In genomic region chr15:101584456-101584855, GRCm38 (mm10) we compare ENCODE assay signal across 28 mouse cellular contexts. TPM values are rescaled to one million over a fixed set of nuclear protein-coding genes. Genes with fewer than 3 reads are reported as not detected.
DNase-seq lines count a peak whose midpoint lies in the region; ATAC-seq and TF ChIP-seq lines count a peak whose summit lies in the region.
"Had no signal": no experiment of that assay in that cellular context is flagged by ENCODE, and none has a peak within 500 bp of the region (broad histone marks: within the 10 kb centered on the region; RNA-seq: fewer than 3 reads in every experiment).

No protein-coding gene starts in this region.

- H3K9ac ChIP-seq in heart, adult 2 months (ENCODE audit: low read depth, low read length): no peak overlapping the region
- H3K9ac ChIP-seq in stomach, postnatal 0 days (ENCODE audit: low read length): no peak overlapping the region
- H3K9ac ChIP-seq: embryonic facial prominence, embryonic 15.5 days; heart, embryonic 12.5 days; hindbrain, embryonic 14.5 days; kidney, embryonic 15.5 days had no signal

- no peaks in the 10 kb centered on the region for H3K79me2 ChIP-seq in heart, adult 2 months (replicated peaks; ENCODE audit: control insufficient read depth, insufficient read depth, low read length)

- WGBS in heart, adult 2 months: 27% methylated on average over 2 of the region's 2 CpGs
- WGBS in stomach, postnatal 0 days: 20% methylated on average over 2 of the region's 2 CpGs

- no peak overlapping the region for H3K27ac ChIP-seq in heart, adult 2 months
- H3K27ac ChIP-seq in stomach, postnatal 0 days (replicated peaks): no peak overlapping the region
- H3K27ac ChIP-seq: embryonic facial prominence, embryonic 15.5 days; forebrain, embryonic 10.5 days; hindbrain, embryonic 14.5 days; kidney, embryonic 15.5 days; midbrain, embryonic 10.5 days had no signal

- H3K27me3 ChIP-seq in heart, adult 2 months (ENCODE audit: control insufficient read depth, insufficient read depth, low read length): no peaks in the 10 kb centered on the region
- peaks cover 33% of the 10 kb centered on the region for H3K27me3 ChIP-seq in megakaryocyte, embryonic 14.5 days (replicated peaks)
- H3K27me3 ChIP-seq in stomach, postnatal 0 days (ENCODE audit: control insufficient read depth, insufficient read depth, low read length): no peaks in the 10 kb centered on the region
- H3K27me3 ChIP-seq: embryonic facial prominence, embryonic 15.5 days; kidney, embryonic 15.5 days had no signal

- TF ChIP-seq POLR2A in heart, adult 2 months (IDR thresholded peaks at IDR 0.05; ENCODE audit: insufficient read depth, low read depth, low read length): no peak

- intact Hi-C loops in heart, adult 2 months (cut with DNase I): no loop called here

- H3K4me1 ChIP-seq in heart, adult 2 months (ENCODE audit: control insufficient read depth, insufficient read depth, low read length): no peaks in the 10 kb centered on the region
- no peaks in the 10 kb centered on the region for H3K4me1 ChIP-seq in megakaryocyte, embryonic 14.5 days
- no peaks in the 10 kb centered on the region for H3K4me1 ChIP-seq in stomach, postnatal 0 days (replicated peaks; ENCODE audit: control insufficient read depth, insufficient read depth)
- H3K4me1 ChIP-seq: embryonic facial prominence, embryonic 15.5 days; forebrain, embryonic 10.5 days; kidney, embryonic 15.5 days; midbrain, embryonic 10.5 days had no signal

- H3K9me3 ChIP-seq in megakaryocyte, embryonic 14.5 days: no peaks in the 10 kb centered on the region
- no peaks in the 10 kb centered on the region for H3K9me3 ChIP-seq in stomach, postnatal 0 days (ENCODE audit: control insufficient read depth, low read length)
- H3K9me3 ChIP-seq: embryonic facial prominence, embryonic 15.5 days; forebrain, embryonic 10.5 days; heart, embryonic 12.5 days; kidney, embryonic 15.5 days; midbrain, embryonic 10.5 days had no signal

- no peaks in the 10 kb centered on the region for H3K36me3 ChIP-seq in heart, adult 2 months (ENCODE audit: control insufficient read depth, insufficient read depth, low read length)
- no peaks in the 10 kb centered on the region for H3K36me3 ChIP-seq in megakaryocyte, embryonic 14.5 days (replicated peaks; ENCODE audit: low read length)
- no peaks in the 10 kb centered on the region for H3K36me3 ChIP-seq in stomach, postnatal 0 days (ENCODE audit: control insufficient read depth, insufficient read depth, low read length)
- H3K36me3 ChIP-seq: embryonic facial prominence, embryonic 15.5 days; forebrain, embryonic 10.5 days; heart, embryonic 12.5 days; kidney, embryonic 15.5 days; midbrain, embryonic 10.5 days had no signal

- H3K4me2 ChIP-seq in stomach, postnatal 0 days (replicated peaks; ENCODE audit: low read depth): no peak overlapping the region
- H3K4me2 ChIP-seq: embryonic facial prominence, embryonic 15.5 days; heart, embryonic 12.5 days; hindbrain, embryonic 14.5 days; kidney, embryonic 15.5 days had no signal

- peak; percentile 55 for DNase-seq in heart, adult 11 months
- DNase-seq in heart, adult 2 months: no peak
- DNase-seq in adrenal gland, postnatal 10 days: peak; percentile 23
- DNase-seq in stomach, postnatal 0 days (ENCODE audit: low spot score): no peak
- DNase-seq in natural killer cell, adult 2 months (ENCODE audit: low spot score in 2 of 2): no peak
- DNase-seq: cerebellum, postnatal 10 days; heart, postnatal 14 days; left cerebral cortex, postnatal 4 days; liver; lung, adult 18-20 months; thymus, postnatal 4 days had no signal

- TF ChIP-seq CTCF in heart, adult 2 months (IDR thresholded peaks at IDR 0.05): no peak
- peak; percentile 48 for TF ChIP-seq CTCF in stomach, postnatal 0 days (IDR thresholded peaks at IDR 0.05; ENCODE audit: low read depth)

- TF ChIP-seq EP300 in heart, adult 2 months (IDR thresholded peaks at IDR 0.05; ENCODE audit: insufficient read depth, low read depth, low read length): no peak
- no peak for TF ChIP-seq EP300 in stomach, postnatal 0 days (optimal IDR thresholded peaks at IDR 0.05)

- ATAC-seq in megakaryocyte, adult 5-6 weeks (ENCODE audit: poor library complexity, severe bottlenecking): no peak
- ATAC-seq in stomach, postnatal 0 days (ENCODE audit: low FRiP score, low TSS enrichment): 0 out of 2 replicates have a peak, but pooled peaks have one; percentile 24

- H3K4me3 ChIP-seq in heart, adult 2 months: no peak overlapping the region
- H3K4me3 ChIP-seq in megakaryocyte, embryonic 14.5 days (replicated peaks): peak overlapping the region; percentile 1
- H3K4me3 ChIP-seq in stomach, postnatal 0 days (ENCODE audit: low read depth, low read length): no peak overlapping the region
- H3K4me3 ChIP-seq: embryonic facial prominence, embryonic 15.5 days; forebrain, embryonic 10.5 days; heart, embryonic 12.5 days; kidney, embryonic 15.5 days; midbrain, embryonic 10.5 days had no signal

RNA-seq across cellular contexts. Expression of gene Krt75, which starts 10.8 kb away (rescaled TPM):
- total RNA-seq in heart, adult 2 months (2021): not detected
- polyA plus RNA-seq in heart, adult 2 months (2012; rRNA removed): not detected in 2 replicates
- polyA plus RNA-seq in megakaryocyte, embryonic 14.5 days (2012; ENCODE audit: insufficient read depth, low replicate concordance): not detected in 2 replicates
- not detected in 2 replicates for total RNA-seq in megakaryocyte, adult 5-6 weeks (2015)
- total RNA-seq in megakaryocyte, adult 5-6 weeks (2017): not detected in 2 replicates
- total RNA-seq in adrenal gland, postnatal 10 days (2021): not detected
- polyA plus RNA-seq in stomach, postnatal 0 days (2015; fragmentation: Nextera tagmentation; extraction: Ambion mirVana): 0.57 and 0.94 TPM in 2 replicates
- total RNA-seq: gastrocnemius, adult 18-20 months; heart, postnatal 14 days; left cerebral cortex, adult 18-20 months; left cerebral cortex, postnatal 4 days had no signal
- polyA plus RNA-seq: C2C12; forebrain, embryonic 10.5 days; heart, embryonic 12.5 days; intestine, embryonic 14.5 days; midbrain, embryonic 10.5 days; small intestine, adult 2 months had no signal

RNA-seq across cellular contexts. Expression of gene Krt90, which starts 21.7 kb away (rescaled TPM):
- total RNA-seq in heart, adult 2 months (2021): not detected
- 0.06 TPM in 1 of 2 replicates, not detected in the other for polyA plus RNA-seq in heart, adult 2 months (2012; rRNA removed)
- not detected in 2 replicates for polyA plus RNA-seq in megakaryocyte, embryonic 14.5 days (2012; ENCODE audit: insufficient read depth, low replicate concordance)
- total RNA-seq in megakaryocyte, adult 5-6 weeks (2015): not detected in 2 replicates
- total RNA-seq in megakaryocyte, adult 5-6 weeks (2017): not detected in 2 replicates
- under 1 TPM in 1 of 2 experiments, not detected in 1; 0.18 TPM for total RNA-seq in adrenal gland, postnatal 10 days (2021)
- 0.18 and 0.21 TPM in 2 replicates for polyA plus RNA-seq in stomach, postnatal 0 days (2015; fragmentation: Nextera tagmentation; extraction: Ambion mirVana)
- total RNA-seq: gastrocnemius, adult 18-20 months; gastrocnemius, postnatal 4 days; left cerebral cortex, adult 18-20 months; left cerebral cortex, postnatal 4 days; midbrain, postnatal 0 days had no signal
- polyA plus RNA-seq: C2C12; small intestine, adult 2 months; testis, adult 2 months had no signal

RNA-seq across cellular contexts. Expression of gene Krt82, which starts 34.0 kb away (rescaled TPM):
- total RNA-seq in heart, adult 2 months (2021): not detected
- polyA plus RNA-seq in heart, adult 2 months (2012; rRNA removed): not detected in 2 replicates
- not detected in 2 replicates for polyA plus RNA-seq in megakaryocyte, embryonic 14.5 days (2012; ENCODE audit: insufficient read depth, low replicate concordance)
- not detected in 2 replicates for total RNA-seq in megakaryocyte, adult 5-6 weeks (2015)
- not detected in 2 replicates for total RNA-seq in megakaryocyte, adult 5-6 weeks (2017)
- total RNA-seq in adrenal gland, postnatal 10 days (2021): not detected
- 0.06 TPM in 1 of 2 replicates, not detected in the other for polyA plus RNA-seq in stomach, postnatal 0 days (2015; fragmentation: Nextera tagmentation; extraction: Ambion mirVana)
- total RNA-seq: gastrocnemius, adult 18-20 months; gastrocnemius, postnatal 4 days; heart, postnatal 14 days; left cerebral cortex, adult 18-20 months; left cerebral cortex, postnatal 4 days; midbrain, postnatal 0 days had no signal
- polyA plus RNA-seq: brain, embryonic 14.5 days; C2C12; forebrain, embryonic 10.5 days; heart, embryonic 12.5 days; hindbrain, embryonic 14.5 days; intestine, embryonic 14.5 days; kidney, embryonic 15.5 days; midbrain, embryonic 10.5 days; midbrain, postnatal 0 days; small intestine, adult 2 months; testis, adult 2 months had no signal

RNA-seq across cellular contexts. Expression of gene Gm5414, which starts 43.5 kb away (rescaled TPM):
- not detected for total RNA-seq in heart, adult 2 months (2021)
- not detected in 2 replicates for polyA plus RNA-seq in heart, adult 2 months (2012; rRNA removed)
- not detected in 2 replicates for polyA plus RNA-seq in megakaryocyte, embryonic 14.5 days (2012; ENCODE audit: insufficient read depth, low replicate concordance)
- not detected in 2 replicates for total RNA-seq in megakaryocyte, adult 5-6 weeks (2015)
- total RNA-seq in megakaryocyte, adult 5-6 weeks (2017): not detected in 2 replicates
- not detected for total RNA-seq in adrenal gland, postnatal 10 days (2021)
- not detected in 2 replicates for polyA plus RNA-seq in stomach, postnatal 0 days (2015; fragmentation: Nextera tagmentation; extraction: Ambion mirVana)
- total RNA-seq: gastrocnemius, adult 18-20 months; gastrocnemius, postnatal 4 days; heart, postnatal 14 days; left cerebral cortex, adult 18-20 months; left cerebral cortex, postnatal 4 days; midbrain, postnatal 0 days had no signal
- polyA plus RNA-seq: brain, embryonic 14.5 days; C2C12; embryonic facial prominence, embryonic 15.5 days; forebrain, embryonic 10.5 days; heart, embryonic 12.5 days; hindbrain, embryonic 14.5 days; intestine, embryonic 14.5 days; kidney, embryonic 15.5 days; midbrain, embryonic 10.5 days; midbrain, postnatal 0 days; small intestine, adult 2 months; testis, adult 2 months had no signal

RNA-seq across cellular contexts. Expression of gene Krt84, which starts 51.8 kb away (rescaled TPM):
- total RNA-seq in heart, adult 2 months (2021): not detected
- not detected in 2 replicates for polyA plus RNA-seq in heart, adult 2 months (2012; rRNA removed)
- polyA plus RNA-seq in megakaryocyte, embryonic 14.5 days (2012; ENCODE audit: insufficient read depth, low replicate concordance): not detected in 2 replicates
- total RNA-seq in megakaryocyte, adult 5-6 weeks (2015): not detected in 2 replicates
- not detected in 2 replicates for total RNA-seq in megakaryocyte, adult 5-6 weeks (2017)
- not detected for total RNA-seq in adrenal gland, postnatal 10 days (2021)
- polyA plus RNA-seq in stomach, postnatal 0 days (2015; fragmentation: Nextera tagmentation; extraction: Ambion mirVana): 0.10 and 0.15 TPM in 2 replicates
- total RNA-seq: gastrocnemius, adult 18-20 months; gastrocnemius, postnatal 4 days; left cerebral cortex, adult 18-20 months; left cerebral cortex, postnatal 4 days; midbrain, postnatal 0 days had no signal
- polyA plus RNA-seq: brain, embryonic 14.5 days; C2C12; forebrain, embryonic 10.5 days; heart, embryonic 12.5 days; hindbrain, embryonic 14.5 days; intestine, embryonic 14.5 days; kidney, embryonic 15.5 days; midbrain, embryonic 10.5 days; midbrain, postnatal 0 days; testis, adult 2 months had no signal

Comparison
In these comparisons a context has a peak if more than half of its experiments do, and no peak if none do; other contexts are left out.
1. DNase-seq: peak in heart, adult 11 months (single experiment) and adrenal gland, postnatal 10 days (single experiment); none in heart, adult 2 months (0 of 2), stomach, postnatal 0 days (single experiment) and natural killer cell, adult 2 months (0 of 2).